In genomic region chr4:100828737-100829136, GRCm38 (mm10) we compare ENCODE assay signal across 10 mouse cellular contexts. TPM values are rescaled to one million over a fixed set of nuclear protein-coding genes. Genes with fewer than 3 reads are reported as not detected.
A peak's percentile ranks its signal among the peaks of the same experiment; 100 is the strongest.
DNase-seq lines count a peak whose midpoint lies in the region; ATAC-seq lines count a peak whose summit lies in the region.
"Had no signal": no experiment of that assay in that cellular context is flagged by ENCODE, and none has a peak within 500 bp of the region (broad histone marks: within the 10 kb centered on the region; RNA-seq: fewer than 3 reads in every experiment).

No protein-coding gene starts in this region.

- no peaks in the 10 kb centered on the region for H3K27me3 ChIP-seq in heart, embryonic 10.5 days (ENCODE audit: insufficient read depth, poor library complexity, severe bottlenecking)
- H3K27me3 ChIP-seq in hindbrain, embryonic 13.5 days: no peaks in the 10 kb centered on the region
- no peaks in the 10 kb centered on the region for H3K27me3 ChIP-seq in midbrain, embryonic 13.5 days

- H3K27ac ChIP-seq in heart, embryonic 10.5 days: no peak overlapping the region
- peak overlapping the region; percentile 25; the same call in 1 of the 2 replicates for H3K27ac ChIP-seq in hindbrain, embryonic 13.5 days
- H3K27ac ChIP-seq in midbrain, embryonic 13.5 days: peak overlapping the region; percentile 40

- no peaks in the 10 kb centered on the region for H3K9me3 ChIP-seq in heart, embryonic 10.5 days
- H3K9me3 ChIP-seq in hindbrain, embryonic 13.5 days: no peaks in the 10 kb centered on the region
- H3K9me3 ChIP-seq in midbrain, embryonic 13.5 days: peaks cover 4% of the 10 kb centered on the region

- no peak overlapping the region for H3K9ac ChIP-seq in hindbrain, embryonic 13.5 days
- no peak overlapping the region for H3K9ac ChIP-seq in midbrain, embryonic 13.5 days (replicated peaks)

- peaks cover 32% of the 10 kb centered on the region for H3K4me1 ChIP-seq in heart, embryonic 10.5 days
- H3K4me1 ChIP-seq in hindbrain, embryonic 13.5 days (replicated peaks): peaks cover 39% of the 10 kb centered on the region
- H3K4me1 ChIP-seq in midbrain, embryonic 13.5 days (replicated peaks): peaks cover 43% of the 10 kb centered on the region

- WGBS in heart, embryonic 10.5 days: under 1% methylated on average over 10 of the region's 10 CpGs
- 8% methylated on average over 10 of the region's 10 CpGs for WGBS in hindbrain, embryonic 13.5 days
- WGBS in midbrain, embryonic 13.5 days: 5% methylated on average over 10 of the region's 10 CpGs

- no peaks in the 10 kb centered on the region for H3K36me3 ChIP-seq in heart, embryonic 10.5 days
- H3K36me3 ChIP-seq in hindbrain, embryonic 13.5 days: peaks cover 4% of the 10 kb centered on the region; the same call in 1 of the 2 replicates
- 0 out of 2 replicates have a peak, but pooled peaks cover 3% of the 10 kb centered on the region for H3K36me3 ChIP-seq in midbrain, embryonic 13.5 days

- intact Hi-C loops in heart, postnatal 14 days (cut with DNase I): no loop called here

- ATAC-seq in hindbrain, embryonic 13.5 days (ENCODE audit: low FRiP score): peak; percentile 52; the same call in 1 of the 2 replicates
- ATAC-seq in midbrain, embryonic 13.5 days: peak; percentile 84

- 0 out of 2 replicates have a peak overlapping the region, but pooled peaks have one; percentile 9 for H3K4me2 ChIP-seq in hindbrain, embryonic 13.5 days
- H3K4me2 ChIP-seq in midbrain, embryonic 13.5 days (replicated peaks): no peak overlapping the region

- peak; percentile 87 for DNase-seq in heart, embryonic 10.5 days (ENCODE audit: low spot score)
- no peak for DNase-seq in heart, postnatal 14 days
- peak; percentile 84 for DNase-seq in embryo, embryonic 11 days
- no peak for DNase-seq in gastrocnemius, postnatal 4 days (ENCODE audit: low spot score in 2 of 2)
- DNase-seq in adrenal gland, adult 2 months: no peak
- DNase-seq in adrenal gland, postnatal 25 days: no peak
- DNase-seq: layer of hippocampus, adult 9-11 months; thymus, postnatal 36 days had no signal

- H3K4me3 ChIP-seq in heart, embryonic 10.5 days: 0 out of 2 replicates have a peak overlapping the region, but pooled peaks have one; percentile 5
- no peak overlapping the region for H3K4me3 ChIP-seq in hindbrain, embryonic 13.5 days
- no peak overlapping the region for H3K4me3 ChIP-seq in midbrain, embryonic 13.5 days (replicated peaks)

RNA-seq across cellular contexts. Expression of gene Cachd1, which starts 52.3 kb away (rescaled TPM):
- 8.7 and 17.2 TPM in 2 replicates for polyA plus RNA-seq in heart, embryonic 10.5 days (2016; fragmentation: Nextera tagmentation; extraction: Ambion mirVana)
- total RNA-seq in heart, postnatal 14 days (2021): 1 to 10 TPM; 4.0 to 5.5 TPM
- polyA plus RNA-seq in hindbrain, embryonic 13.5 days (2015; fragmentation: Nextera tagmentation; extraction: Ambion mirVana): 16.7 and 21.7 TPM in 2 replicates
- polyA plus RNA-seq in midbrain, embryonic 13.5 days (2015; fragmentation: Nextera tagmentation; extraction: Ambion mirVana): 30.0 and 38.9 TPM in 2 replicates
- 10 to 100 TPM; 12.3 to 14.7 TPM for total RNA-seq in gastrocnemius, postnatal 4 days (2021)
- total RNA-seq in adrenal gland, adult 2 months (2021): 10 to 100 TPM; 12.6 to 13.9 TPM
- 22.4 and 25.3 TPM in 2 replicates for polyA plus RNA-seq in adrenal gland, adult 2 months (2012; rRNA removed)
- total RNA-seq in adrenal gland, postnatal 25 days (2021): 8.7 and 16.2 TPM in 2 replicates

Comparison
In these comparisons a context has a peak if more than half of its experiments do, and no peak if none do; other contexts are left out.
1. DNase-seq: peak in heart, embryonic 10.5 days (single experiment) and embryo, embryonic 11 days (single experiment); none in heart, postnatal 14 days (0 of 2), gastrocnemius, postnatal 4 days (0 of 2), adrenal gland, adult 2 months (single experiment) and adrenal gland, postnatal 25 days (single experiment).